Mouse (Mus musculus) liver, postnatal 0 days (tissue): ENCODE results near the gene S100a2.

Source experiments
- CTCF ChIP-seq: sonication (generic); IDR thresholded peaks from 2 replicates; pipeline ENCODE4 v1.5.1; 2016; ENCODE audit warnings: antibody characterized with exemption, low read depth
- EP300 ChIP-seq: IDR thresholded peaks from 2 replicates; pipeline ENCODE4 v1.6.1; 2016; ENCODE audit warnings: antibody characterized with exemption, low read depth, mild to moderate bottlenecking

DNA sequence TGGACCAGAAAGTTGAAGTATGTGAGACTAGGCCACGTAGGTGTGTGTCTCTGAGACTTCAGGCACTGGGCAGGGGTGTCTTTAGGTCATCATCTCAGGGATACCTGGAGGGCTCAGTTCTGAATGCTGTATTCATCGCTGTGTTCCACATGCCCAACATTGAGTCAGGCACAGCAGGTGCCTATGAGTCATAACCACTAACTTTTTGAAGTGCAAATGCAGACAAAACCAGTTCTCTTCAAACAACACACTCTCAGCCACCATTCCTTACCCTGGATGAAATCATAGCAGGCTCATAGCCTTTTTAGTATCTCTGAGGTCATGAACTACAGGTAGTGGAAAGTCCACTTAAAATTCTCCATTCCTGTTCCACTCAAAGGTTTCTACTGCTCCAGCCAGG, 39.3 kb downstream of the S100a2 start:
- TF ChIP-seq CTCF (no peak), EP300 (no peak)
